Mouse (Mus musculus) inflammation-experienced regulatory T-cells, adult 16 weeks (primary cell): Measurements from ENCODE around the gene Dnajc5. TPM values are rescaled to one million over a fixed set of nuclear protein-coding genes. Genes with fewer than 3 reads are reported as not detected.

Experiments
- polyA plus RNA-seq: library from polyadenylated mRNA; unstranded; fragments of 100-300 nt; shearing (Covaris generic); gene quantifications from one replicate; pipeline ENCODE4 v1.2.1, GENCODE M21; 2017

The Dnajc5 gene
- polyA plus RNA-seq: 122 TPM

DNA sequence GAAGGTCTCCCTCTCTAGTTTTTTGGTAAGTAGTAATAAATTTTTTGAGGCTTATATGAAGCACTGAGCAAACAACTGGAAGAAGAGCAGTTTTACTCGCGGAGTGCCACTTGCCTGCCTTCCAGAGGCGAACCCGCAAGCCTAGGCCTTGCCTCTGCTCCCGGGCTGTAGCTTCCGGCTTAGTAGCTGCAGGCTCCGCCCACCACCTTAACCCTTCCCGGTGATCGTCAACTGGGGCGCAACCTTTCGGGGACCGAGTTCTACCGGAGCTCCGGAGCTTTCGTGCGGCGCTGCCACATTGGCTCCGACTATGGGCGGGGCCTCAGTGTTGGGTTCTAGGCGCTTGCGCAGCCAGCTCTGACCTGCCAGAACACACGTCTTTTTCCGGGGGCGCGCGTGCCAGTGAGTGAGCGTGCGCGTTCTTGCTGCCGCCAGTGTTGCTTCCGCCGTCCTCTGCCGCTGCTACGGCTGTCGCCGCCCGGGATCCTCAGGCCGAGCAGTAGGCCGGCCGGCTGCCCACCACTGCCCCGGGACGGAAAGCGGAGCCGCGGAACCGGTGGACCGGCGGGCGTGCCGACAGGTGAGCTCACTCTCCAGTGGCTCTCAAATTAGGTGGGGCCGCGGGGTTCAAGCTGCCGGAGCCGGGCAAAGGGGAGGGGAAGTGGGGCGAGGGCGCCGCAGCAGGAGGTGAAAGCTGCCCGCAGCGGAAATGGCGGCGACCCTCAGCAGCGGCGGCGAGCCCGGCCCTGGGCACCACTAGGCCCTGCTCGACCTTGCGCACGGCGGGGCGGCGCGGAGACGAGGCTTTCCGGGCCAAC is at the start of gene Dnajc5:
Gene Dnajc5 (plus strand): TSS at position 368 of the 818 bp plus-strand sequence.

DNA sequence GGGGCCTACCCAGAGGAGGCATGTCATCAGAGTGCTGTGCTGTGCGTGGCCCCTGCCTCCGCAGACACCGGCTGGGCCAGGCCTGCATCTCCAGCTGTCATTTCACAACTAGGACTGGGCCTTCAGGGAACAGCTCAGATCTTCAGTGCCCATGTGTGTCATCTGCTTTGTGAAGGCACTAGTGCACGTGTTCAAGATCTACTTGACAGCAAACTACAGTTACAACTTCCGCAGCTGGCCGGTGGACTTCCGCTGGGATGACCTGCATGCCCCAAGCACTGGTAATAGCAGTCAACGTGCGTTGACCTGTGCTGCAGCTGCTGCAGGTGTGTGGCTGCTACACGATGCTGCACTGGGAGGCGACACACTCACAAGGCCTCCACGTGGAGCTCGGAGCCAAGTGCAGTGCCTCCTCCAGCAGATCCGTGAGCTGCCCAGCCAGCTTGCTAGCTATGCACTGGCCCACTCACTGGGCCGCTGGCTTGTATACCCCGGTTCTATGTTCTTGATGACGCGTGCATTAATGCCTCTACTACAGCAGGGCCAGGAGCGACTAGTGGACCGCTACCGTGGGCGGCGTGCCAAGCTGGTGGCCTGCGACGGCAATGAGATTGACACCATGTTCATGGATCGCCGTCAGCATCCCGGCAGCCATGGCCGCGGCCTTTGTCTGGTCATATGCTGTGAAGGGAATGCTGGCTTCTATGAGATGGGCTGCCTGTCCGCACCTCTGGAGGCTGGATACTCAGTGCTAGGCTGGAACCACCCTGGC is 26.9 kb upstream of the Dnajc5 start, which contains the start of gene Abhd16b:
Gene Abhd16b (plus strand): TSS at position 51 of the 772 bp plus-strand sequence.

DNA sequence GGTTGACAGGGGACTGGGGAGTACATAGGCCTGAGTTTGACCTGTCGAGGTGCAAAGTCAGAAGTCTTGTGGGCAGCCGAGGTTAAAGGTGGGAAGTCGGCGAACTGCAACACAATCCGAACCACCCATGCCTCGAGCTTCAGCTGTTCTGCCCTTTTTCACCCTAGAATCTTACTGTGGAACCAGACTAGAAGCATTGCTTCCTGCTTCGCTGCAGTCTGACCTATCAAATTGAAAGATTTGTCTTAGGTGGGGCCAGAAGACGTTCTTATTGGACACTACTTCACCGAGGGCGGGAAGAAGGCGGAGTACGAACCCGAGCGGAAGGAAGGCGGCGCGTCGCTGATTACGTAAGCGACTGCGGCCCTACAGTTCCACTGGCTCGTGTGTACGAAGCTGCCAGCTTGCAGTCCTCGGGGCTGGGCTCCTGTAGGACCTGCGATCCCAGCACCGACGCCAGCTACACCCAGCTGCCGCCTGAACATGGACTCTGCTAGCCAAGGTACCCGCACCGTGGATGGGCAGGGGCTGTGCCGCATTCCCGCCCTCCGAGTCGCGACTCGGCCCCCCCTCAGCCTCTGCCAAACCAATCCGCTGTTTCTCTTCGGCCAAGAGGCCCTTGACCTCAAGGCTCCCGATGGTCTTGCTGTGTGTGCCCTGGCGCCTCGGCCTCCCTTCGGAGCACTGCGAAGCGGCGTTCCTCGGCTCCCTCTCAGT is 23.3 kb upstream of the Dnajc5 start, which contains the start of gene Tpd52l2:
Gene Tpd52l2 (plus strand): TSS at position 312 of the 717 bp plus-strand sequence.

DNA sequence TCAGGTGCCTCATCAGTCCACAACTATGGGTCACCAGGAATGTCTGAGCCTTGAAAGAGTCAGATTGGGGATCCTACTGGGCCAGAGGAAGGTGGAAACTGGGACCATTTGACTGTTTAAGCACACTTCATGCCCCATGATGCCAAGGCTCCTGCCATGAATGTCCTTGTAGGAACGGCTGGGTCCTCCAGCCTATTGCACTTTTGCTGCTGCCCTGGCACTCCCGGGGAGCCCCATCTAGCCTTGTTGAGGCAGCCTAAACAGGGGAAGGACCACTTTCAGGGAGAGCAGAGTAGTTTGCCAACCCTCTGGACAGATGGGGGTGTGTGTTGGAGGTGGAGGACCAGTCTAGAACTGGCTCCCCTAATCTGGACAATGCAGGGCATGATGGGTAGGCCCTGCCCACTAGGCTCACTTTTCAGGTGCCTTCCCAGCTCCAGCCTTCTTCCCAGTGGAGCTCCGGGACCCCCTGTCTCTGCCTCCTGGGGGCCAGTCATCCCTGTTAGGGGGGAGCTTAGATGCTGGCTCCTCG is 64.2 kb downstream of the Dnajc5 start, which contains the start of gene Uckl1:
Gene Uckl1 (minus strand): TSS at position 482 of the 532 bp plus-strand sequence.

DNA sequence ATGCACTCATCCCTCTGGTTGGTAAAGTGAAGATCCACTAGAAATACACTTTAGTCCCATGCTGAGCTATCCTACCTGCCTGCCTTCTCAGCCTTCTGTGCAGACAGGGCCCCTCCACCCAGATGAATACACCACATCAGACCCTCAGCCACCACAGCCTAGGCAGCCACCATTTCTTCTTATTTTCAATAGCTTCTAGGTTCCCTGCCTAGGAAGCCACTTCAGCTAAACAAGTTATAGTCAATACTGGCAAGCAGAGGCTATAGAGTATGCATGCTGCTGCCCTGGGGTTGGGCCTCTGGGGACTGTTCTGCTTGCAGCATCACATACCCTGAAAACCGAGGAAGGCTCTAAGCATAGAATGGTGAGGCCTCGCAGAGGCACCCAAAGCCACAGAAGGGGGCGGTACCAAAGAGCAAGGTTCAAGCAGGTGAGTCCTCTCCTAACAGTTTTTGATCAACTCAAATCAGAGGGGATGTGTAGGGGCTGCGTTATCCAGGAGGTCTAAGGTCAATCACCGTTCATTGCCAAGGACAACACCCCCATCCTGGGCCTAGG is 71.3 kb downstream of the Dnajc5 start, which contains the start of gene Prpf6:
Gene Prpf6 (plus strand): TSS at position 341 of the 558 bp plus-strand sequence.

DNA sequence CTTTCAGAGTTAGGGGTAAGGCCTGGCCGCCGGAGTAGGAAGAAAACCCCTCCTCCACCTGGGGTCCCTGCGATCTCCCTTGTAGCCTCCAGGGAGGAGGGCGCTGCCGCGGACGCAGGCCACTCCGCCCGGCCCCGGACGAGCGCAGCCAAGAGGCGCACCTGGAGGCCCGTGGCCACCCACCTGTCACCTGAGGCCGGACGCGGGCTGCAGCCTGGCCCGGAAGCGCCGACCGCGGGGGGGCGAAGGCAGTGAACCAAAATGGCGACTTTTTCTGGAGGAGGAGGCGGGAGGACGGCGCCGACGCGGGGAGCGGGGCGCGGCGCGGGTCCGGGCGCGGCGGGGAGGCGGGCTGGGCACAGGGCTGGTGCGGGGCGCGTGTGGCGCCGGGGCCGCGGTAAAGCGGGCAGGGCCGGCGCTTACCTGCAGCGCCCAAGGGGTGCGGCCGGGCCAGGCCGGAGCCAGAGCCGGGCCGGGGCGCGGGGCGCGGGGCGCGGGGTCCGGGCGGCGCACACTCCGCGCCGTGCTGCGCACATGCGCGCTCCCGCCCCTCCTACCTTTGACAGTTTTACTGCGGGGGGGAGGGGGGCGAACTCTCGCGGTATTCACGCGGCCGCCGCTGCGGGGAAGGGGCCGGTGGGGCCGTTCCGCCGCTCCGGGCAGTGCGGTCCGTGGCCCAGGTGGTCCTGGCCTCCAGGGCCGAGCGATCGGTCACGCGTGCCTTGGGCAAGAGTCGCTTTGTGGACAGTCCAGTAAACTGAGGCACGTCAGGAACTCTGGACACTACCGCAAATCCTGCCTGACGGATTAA is 72.2 kb downstream of the Dnajc5 start, which contains the start of gene Zfp512b:
Gene Zfp512b (minus strand): TSS at position 573 of the 811 bp plus-strand sequence.

DNA sequence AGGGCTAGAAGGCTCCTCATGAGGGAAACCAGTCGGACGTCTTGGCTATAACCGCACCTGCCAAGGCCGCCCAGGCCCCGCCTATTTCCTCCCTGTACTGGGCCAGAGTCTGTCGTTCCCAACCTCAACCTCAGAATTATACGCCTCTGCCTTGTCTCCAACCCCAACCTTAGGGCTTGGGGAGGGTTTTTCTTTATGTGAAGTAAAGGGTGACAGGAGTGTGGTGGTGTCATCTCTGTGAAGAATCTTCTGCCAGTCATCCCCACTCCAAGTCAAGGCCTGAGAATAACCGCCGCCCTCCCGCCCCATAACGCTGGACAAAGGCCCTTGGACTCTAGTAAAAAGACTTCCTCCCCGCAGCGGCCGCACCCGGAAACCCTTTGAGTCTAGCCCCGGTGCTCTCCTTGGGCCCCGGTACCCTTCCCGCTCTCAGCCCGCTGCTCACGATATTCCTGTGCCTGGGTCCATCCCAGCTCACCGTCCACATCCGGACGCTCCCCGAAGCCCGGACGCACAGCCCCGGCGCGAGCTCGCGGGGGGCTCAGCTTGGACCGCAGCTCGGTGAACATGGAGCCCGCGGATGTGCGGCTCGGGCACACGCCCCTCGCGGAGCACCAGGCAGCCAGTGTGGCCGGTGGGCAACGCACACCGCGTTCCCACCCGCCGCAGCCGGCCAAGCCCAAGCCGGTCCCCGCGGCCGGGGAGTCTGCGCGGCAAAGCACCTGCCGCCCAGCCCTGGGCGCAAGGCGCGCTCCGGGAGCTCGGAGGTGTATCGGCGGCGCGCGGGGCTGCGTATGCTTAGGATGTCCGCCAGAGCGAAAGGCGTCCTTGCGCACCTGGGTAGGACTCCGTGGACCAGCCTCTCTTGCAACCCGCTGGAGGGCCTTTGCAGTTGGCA is 78.4 kb downstream of the Dnajc5 start, which contains the start of gene Samd10:
Gene Samd10 (minus strand): TSS at position 759 of the 898 bp plus-strand sequence.

Other genes starting within 250 kb of the Dnajc5 start
- gene Gmeb2, start 232.4 kb upstream of the Dnajc5 start, polyA plus RNA-seq: 10.9 TPM
- not detected for gene Stmn3, start 206.0 kb upstream of the Dnajc5 start, polyA plus RNA-seq
- 78.0 TPM for gene Rtel1, start 200.7 kb upstream of the Dnajc5 start, polyA plus RNA-seq
- 114 TPM for gene Zgpat, start 155.6 kb upstream of the Dnajc5 start, polyA plus RNA-seq
- 169 TPM for gene Arfrp1, start 155.1 kb upstream of the Dnajc5 start, polyA plus RNA-seq
- gene Lime1, start 140.4 kb upstream of the Dnajc5 start, polyA plus RNA-seq: 343 TPM
- 1.9 TPM for gene Zbtb46, start 61.1 kb upstream of the Dnajc5 start, polyA plus RNA-seq
- gene Abhd16b, start 27.3 kb upstream of the Dnajc5 start, polyA plus RNA-seq: not detected
- 93.7 TPM for gene Tpd52l2, start 23.3 kb upstream of the Dnajc5 start, polyA plus RNA-seq
- 242 TPM for gene Uckl1, start 64.4 kb downstream of the Dnajc5 start, polyA plus RNA-seq
- gene Prpf6, start 71.4 kb downstream of the Dnajc5 start, polyA plus RNA-seq: 120 TPM
- gene Zfp512b, start 72.3 kb downstream of the Dnajc5 start, polyA plus RNA-seq: 17.0 TPM
- 11.0 TPM for gene Samd10, start 78.7 kb downstream of the Dnajc5 start, polyA plus RNA-seq
- not detected for gene Gm29797, start 136.5 kb downstream of the Dnajc5 start, polyA plus RNA-seq
- gene Sox18, start 151.2 kb downstream of the Dnajc5 start, polyA plus RNA-seq: not detected
- gene Tcea2, start 159.8 kb downstream of the Dnajc5 start, polyA plus RNA-seq: 26.7 TPM
- gene Rgs19, start 173.5 kb downstream of the Dnajc5 start, polyA plus RNA-seq: 241 TPM
- not detected for gene Lkaaear1, start 178.0 kb downstream of the Dnajc5 start, polyA plus RNA-seq
- gene Oprl1, start 194.5 kb downstream of the Dnajc5 start, polyA plus RNA-seq: 0.16 TPM
- not detected for gene Myt1, start 242.8 kb downstream of the Dnajc5 start, polyA plus RNA-seq